Mouse (Mus musculus) adrenal gland, postnatal 4 days (tissue): ENCODE measurements around the gene Pgam5. TPM values are rescaled to one million over a fixed set of nuclear protein-coding genes. Genes with fewer than 3 reads are reported as not detected.

ENCODE experiments used
- DNase-seq, 2 experiments: peaks; one replicate each; pipeline ENCODE4 v3.0.0; 2021 to 2022; ENCODE audit warnings: low spot score in 2 of 2, mixed read lengths in 2 of 2
- long read RNA-seq, 2 experiments: library from polyadenylated mRNA; stranded (forward); transcript quantifications; one replicate each; pipeline ENCODE4 v2.0.0; 2021
- total RNA-seq, 2 experiments: library from RNA; stranded (reverse); gene quantifications; 2 replicates each; pipeline ENCODE4 v1.2.3; 2021

Pgam5 gene
- total RNA-seq = 10 to 100 TPM; 48.1 to 49.0 TPM
- long read RNA-seq, experiment 1, transcript Pgam5-201 (6 exons, 2,044 nt) = major isoform, 44 of 97 reads
- long read RNA-seq, experiment 1, transcript Pgam5-202 (6 exons, 2,098 nt) = minor isoform, 42 of 97 reads
- long read RNA-seq, experiment 1, partial matches to known transcripts = 1 of 97 reads
- long read RNA-seq, experiment 1, other reads (novel, unspliced or antisense) = 10 of 97 reads
- long read RNA-seq, experiment 2, transcript Pgam5-201 (6 exons, 2,044 nt) = minor isoform, 51 of 126 reads
- long read RNA-seq, experiment 2, transcript Pgam5-202 (6 exons, 2,098 nt) = major isoform, 58 of 126 reads
- long read RNA-seq, experiment 2, partial matches to known transcripts = 4 of 126 reads
- long read RNA-seq, experiment 2, other reads (novel, unspliced or antisense) = 13 of 126 reads

GRCm38 (mm10) chr5:110269141-110270101 is at the start of gene Pgam5:
TSS of gene Pgam5 (minus strand) at chr5:110269913.
- DNase-seq = peak; percentile 83 to 85

GRCm38 (mm10) chr5:110313127-110313526 is 43.4 kb upstream of the Pgam5 start:
- DNase-seq = no peak

GRCm38 (mm10) chr5:110308861-110309260 is 39.1 kb upstream of the Pgam5 start:
- no peak for DNase-seq

- DNase-seq = no peak
Measured at GRCm38 (mm10) chr5:110300591-110300990, 30.9 kb upstream of the Pgam5 start.

GRCm38 (mm10) chr5:110296637-110297036 is 26.9 kb upstream of the Pgam5 start:
- no peak for DNase-seq

- no peak for DNase-seq
Measured at GRCm38 (mm10) chr5:110291649-110292048, 21.9 kb upstream of the Pgam5 start.

- no peak for DNase-seq
Measured at GRCm38 (mm10) chr5:110287084-110287475, 17.4 kb upstream of the Pgam5 start.

GRCm38 (mm10) chr5:110286446-110287083 is 16.9 kb upstream of the Pgam5 start:
- DNase-seq = no peak

GRCm38 (mm10) chr5:110285770-110286445 is 16.2 kb upstream of the Pgam5 start, which contains the start of the genes Pxmp2 and Pole:
TSS of gene Pxmp2 (minus strand) at chr5:110286186.
TSS of gene Pole (plus strand) at chr5:110286306.
- peak; percentile 77 to 79 for DNase-seq

- no peak for DNase-seq
Measured at GRCm38 (mm10) chr5:110285156-110285555, 15.4 kb upstream of the Pgam5 start.

GRCm38 (mm10) chr5:110284536-110284935 is 14.8 kb upstream of the Pgam5 start:
- DNase-seq = peak; percentile 28 to 34

GRCm38 (mm10) chr5:110281984-110282383 is 12.3 kb upstream of the Pgam5 start:
- DNase-seq = no peak

GRCm38 (mm10) chr5:110276910-110277309 is 7.2 kb upstream of the Pgam5 start:
- DNase-seq = no peak

GRCm38 (mm10) chr5:110276391-110276790 is 6.7 kb upstream of the Pgam5 start:
- DNase-seq = no peak

GRCm38 (mm10) chr5:110274846-110275245 is 5.1 kb upstream of the Pgam5 start:
- no peak for DNase-seq

- DNase-seq = no peak
Measured at GRCm38 (mm10) chr5:110274147-110274546, 4.4 kb upstream of the Pgam5 start.

GRCm38 (mm10) chr5:110270242-110270641 is 529 bp upstream of the Pgam5 start:
- no peak for DNase-seq

GRCm38 (mm10) chr5:110266941-110267340 is 2.8 kb downstream of the Pgam5 start:
- no peak for DNase-seq

- no peak for DNase-seq
Measured at GRCm38 (mm10) chr5:110244091-110244490, 25.6 kb downstream of the Pgam5 start.

- DNase-seq = no peak
Measured at GRCm38 (mm10) chr5:110232346-110232745, 37.4 kb downstream of the Pgam5 start.

GRCm38 (mm10) chr5:110231638-110232037 is 38.1 kb downstream of the Pgam5 start:
- no peak for DNase-seq
